9 mouse cellular contexts compared by ENCODE assay signal in genomic region chr14:123201426-123202274, GRCm38 (mm10).
DNase-seq lines count a peak whose midpoint lies in the region; ATAC-seq and TF ChIP-seq lines count a peak whose summit lies in the region.
"Had no signal": no experiment of that assay in that cellular context is flagged by ENCODE, and none has a peak within 500 bp of the region (broad histone marks: within the 10 kb centered on the region; RNA-seq: fewer than 3 reads in every experiment).

No protein-coding gene starts in this region.

- WGBS in hindbrain, embryonic 12.5 days: 75% methylated on average over 14 of the region's 14 CpGs
- 78% methylated on average over 14 of the region's 14 CpGs for WGBS in hindbrain, embryonic 10.5 days

- H3K9ac ChIP-seq in hindbrain, embryonic 12.5 days: no peak overlapping the region
- H3K9ac ChIP-seq: midbrain, embryonic 12.5 days had no signal

- no peaks in the 10 kb centered on the region for H3K9me3 ChIP-seq in hindbrain, embryonic 12.5 days (replicated peaks)
- H3K9me3 ChIP-seq in hindbrain, embryonic 10.5 days: no peaks in the 10 kb centered on the region
- H3K9me3 ChIP-seq: midbrain, embryonic 12.5 days had no signal

- no peak for TF ChIP-seq POLR2A in cortical plate, adult 2 months (IDR thresholded peaks at IDR 0.05; ENCODE audit: extremely low read depth, insufficient read depth, low read length)

- peak; percentile 40; the same call in 1 of the 2 replicates for ATAC-seq in hindbrain, embryonic 12.5 days (ENCODE audit: low FRiP score)

- H3K27me3 ChIP-seq in hindbrain, embryonic 12.5 days: no peaks in the 10 kb centered on the region
- no peaks in the 10 kb centered on the region for H3K27me3 ChIP-seq in hindbrain, embryonic 10.5 days (ENCODE audit: insufficient read depth, poor library complexity, severe bottlenecking)
- H3K27me3 ChIP-seq: midbrain, embryonic 12.5 days had no signal

- H3K4me1 ChIP-seq in hindbrain, embryonic 12.5 days: 0 out of 2 replicates have a peak, but pooled peaks cover 3% of the 10 kb centered on the region
- H3K4me1 ChIP-seq in hindbrain, embryonic 10.5 days (replicated peaks): no peaks in the 10 kb centered on the region
- H3K4me1 ChIP-seq in cortical plate, adult 2 months (ENCODE audit: control insufficient read depth, insufficient read depth, low read length): no peaks in the 10 kb centered on the region; the same call in 1 of the 2 replicates
- H3K4me1 ChIP-seq: midbrain, embryonic 12.5 days had no signal

- no peak overlapping the region for H3K27ac ChIP-seq in hindbrain, embryonic 12.5 days
- H3K27ac ChIP-seq in hindbrain, embryonic 10.5 days: no peak overlapping the region
- no peak overlapping the region for H3K27ac ChIP-seq in cortical plate, adult 2 months (ENCODE audit: insufficient read depth, low read length)
- H3K27ac ChIP-seq: midbrain, embryonic 12.5 days had no signal

- no peaks in the 10 kb centered on the region for H3K36me3 ChIP-seq in hindbrain, embryonic 12.5 days
- no peaks in the 10 kb centered on the region for H3K36me3 ChIP-seq in hindbrain, embryonic 10.5 days
- H3K36me3 ChIP-seq: midbrain, embryonic 12.5 days had no signal

- no peak overlapping the region for H3K4me3 ChIP-seq in hindbrain, embryonic 12.5 days
- H3K4me3 ChIP-seq in hindbrain, embryonic 10.5 days: no peak overlapping the region
- peak overlapping the region; percentile 17; the same call in 1 of the 2 replicates for H3K4me3 ChIP-seq in cortical plate, adult 2 months (ENCODE audit: insufficient read depth, low read length)
- H3K4me3 ChIP-seq: midbrain, embryonic 12.5 days had no signal

- DNase-seq in hindbrain, embryonic 10.5 days (ENCODE audit: low spot score): no peak
- DNase-seq in heart, adult 9 months (ENCODE audit: low spot score in 2 of 2): peak; percentile 4 to 19
- DNase-seq in layer of hippocampus, adult 18-20 months (ENCODE audit: low spot score in 2 of 2): peak; percentile 60 to 75
- DNase-seq in lung, postnatal 36 days: peak; percentile 14
- DNase-seq in testis, postnatal 14 days (ENCODE audit: low spot score): peak; percentile 35
- no peak for DNase-seq in spleen, postnatal 4 days (ENCODE audit: low spot score in 2 of 2)

- H3K4me2 ChIP-seq in hindbrain, embryonic 12.5 days (replicated peaks): no peak overlapping the region
- H3K4me2 ChIP-seq: midbrain, embryonic 12.5 days had no signal

- TF ChIP-seq CTCF in cortical plate, adult 2 months (IDR thresholded peaks at IDR 0.05; ENCODE audit: extremely low read depth, insufficient read depth, low read length): no peak

Comparison
In these comparisons a context has a peak if more than half of its experiments do, and no peak if none do; other contexts are left out.
1. DNase-seq: peak in heart, adult 9 months (2 of 2), layer of hippocampus, adult 18-20 months (2 of 2), lung, postnatal 36 days (single experiment) and testis, postnatal 14 days (single experiment); none in hindbrain, embryonic 10.5 days (single experiment) and spleen, postnatal 4 days (0 of 2).